Mouse (Mus musculus) kidney, adult 2 months (tissue): Measurements from ENCODE around the gene Flvcr2. TPM values are rescaled to one million over a fixed set of nuclear protein-coding genes. Genes with fewer than 3 reads are reported as not detected.
A peak's percentile ranks its signal among the peaks of the same experiment; 100 is the strongest.

Experiments
- DNase-seq: peaks from one replicate; pipeline ENCODE4 v3.0.0; 2021
- H3K27ac ChIP-seq: fragments of 200-500 bp; 2 replicates; pipeline ENCODE4 v1.5.1; 2012; ENCODE audit warnings: low read depth, low read length, control low read depth, inconsistent platforms; ENCODE audit not compliant: insufficient read depth
- H3K27me3 ChIP-seq: fragments of 200-500 bp; replicated peaks from 2 replicates; pipeline ENCODE4 v1.6.1; 2012; ENCODE audit warnings: mild to moderate bottlenecking, moderate library complexity, low read length, inconsistent platforms; ENCODE audit not compliant: control insufficient read depth, insufficient read depth
- H3K36me3 ChIP-seq: fragments of 200-500 bp; 2 replicates; pipeline ENCODE4 v1.6.1; 2012; ENCODE audit warnings: mild to moderate bottlenecking, moderate library complexity, low read length, inconsistent platforms; ENCODE audit not compliant: control insufficient read depth, insufficient read depth
- H3K4me1 ChIP-seq: fragments of 200-500 bp; 2 replicates; pipeline ENCODE4 v1.6.1; 2011; ENCODE audit warnings: low read length; ENCODE audit not compliant: control insufficient read depth, insufficient read depth
- H3K4me3 ChIP-seq: fragments of 200-500 bp; 2 replicates; pipeline ENCODE4 v1.5.1; 2011; ENCODE audit warnings: mild to moderate bottlenecking, low read depth, low read length, control low read depth; ENCODE audit not compliant: insufficient read depth
- CTCF ChIP-seq: fragments of 200-500 bp; conservative IDR thresholded peaks from 2 replicates; pipeline ENCODE4 v1.5.1; 2011; ENCODE audit warnings: low read depth, mild to moderate bottlenecking, control low read depth, low read length, moderate library complexity, mixed read lengths; ENCODE audit not compliant: insufficient read depth, insufficient read length
- POLR2A ChIP-seq: fragments of 200-500 bp; IDR thresholded peaks from one replicate; pipeline ENCODE4 v1.6.1; 2011; ENCODE audit warnings: low read depth, low read length, control low read depth
- WGBS: fragments of 180-500 bp; shearing (Covaris S2); methylation state at CpG from one replicate; pipeline ENCODE4 v1.1.7; 2018; 5-methylcytosine and 5-hydroxymethylcytosine counted together
- polyA plus RNA-seq: library from polyadenylated mRNA; depleted of rRNA; stranded (reverse); fragments of >200 nt; gene quantifications from 2 replicates; pipeline ENCODE4 v1.2.3, GENCODE M21; 2012

Gene Flvcr2
- polyA plus RNA-seq, 1 experiment = 23.1 TPM

DNA sequence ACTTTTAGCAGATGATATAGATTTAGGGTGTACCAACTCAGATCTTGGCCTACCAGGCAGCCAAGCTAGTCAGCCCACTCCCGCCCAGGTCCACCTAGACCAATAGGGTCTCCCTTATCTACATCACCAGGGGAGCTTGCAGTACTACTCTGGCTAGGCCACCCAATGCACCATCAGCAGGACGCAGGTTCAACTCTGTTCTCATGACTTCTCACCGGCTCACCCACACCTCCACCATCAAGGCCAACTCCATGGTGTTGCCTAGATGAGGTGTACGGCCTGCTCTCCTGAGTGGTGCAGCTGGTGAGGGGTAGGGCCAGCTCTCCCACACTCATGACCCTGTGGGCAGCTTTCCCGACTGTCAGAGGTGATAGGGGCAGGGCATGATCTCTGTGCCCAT lies 32.2 kb upstream of the Flvcr2 start:
- 95% methylated on average over 5 of the region's 5 CpGs for WGBS
- H3K27ac ChIP-seq = no peak overlapping the region
- no peak overlapping the region for H3K4me3 ChIP-seq
- DNase-seq = no peak
- no peak for TF ChIP-seq CTCF
- no peak for TF ChIP-seq POLR2A
- H3K27me3 ChIP-seq = no peaks in the 10 kb centered on the region
- H3K36me3 ChIP-seq = no peaks in the 10 kb centered on the region
- no peaks in the 10 kb centered on the region for H3K4me1 ChIP-seq

DNA sequence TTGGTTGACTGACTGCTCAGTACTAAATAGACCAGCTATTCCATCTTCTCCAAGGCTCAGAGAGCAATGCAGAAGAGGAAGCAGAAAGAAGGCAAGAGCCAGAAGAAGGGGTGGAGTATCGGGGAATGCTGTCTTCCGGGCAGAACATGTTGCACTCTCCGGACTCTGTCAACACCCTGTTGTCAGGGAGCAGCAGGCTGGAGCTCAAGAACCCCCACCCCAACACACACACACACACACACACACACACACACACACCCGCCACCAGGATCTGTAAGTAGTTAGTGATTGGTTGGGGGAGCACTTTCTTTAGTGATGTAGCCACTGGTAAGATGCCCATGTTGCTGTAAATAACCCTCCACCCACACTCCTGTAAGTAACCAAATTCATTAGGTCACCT lies 21.0 kb upstream of the Flvcr2 start:
- WGBS = 83% methylated on average over 4 of the region's 4 CpGs
- H3K27me3 ChIP-seq = no peaks in the 10 kb centered on the region; the same call in 1 of the 2 replicates
- no peak for DNase-seq
- H3K36me3 ChIP-seq = no peaks in the 10 kb centered on the region
- H3K4me3 ChIP-seq = no peak overlapping the region
- H3K27ac ChIP-seq = no peak overlapping the region
- no peak for TF ChIP-seq POLR2A
- no peak for TF ChIP-seq CTCF
- no peaks in the 10 kb centered on the region for H3K4me1 ChIP-seq

DNA sequence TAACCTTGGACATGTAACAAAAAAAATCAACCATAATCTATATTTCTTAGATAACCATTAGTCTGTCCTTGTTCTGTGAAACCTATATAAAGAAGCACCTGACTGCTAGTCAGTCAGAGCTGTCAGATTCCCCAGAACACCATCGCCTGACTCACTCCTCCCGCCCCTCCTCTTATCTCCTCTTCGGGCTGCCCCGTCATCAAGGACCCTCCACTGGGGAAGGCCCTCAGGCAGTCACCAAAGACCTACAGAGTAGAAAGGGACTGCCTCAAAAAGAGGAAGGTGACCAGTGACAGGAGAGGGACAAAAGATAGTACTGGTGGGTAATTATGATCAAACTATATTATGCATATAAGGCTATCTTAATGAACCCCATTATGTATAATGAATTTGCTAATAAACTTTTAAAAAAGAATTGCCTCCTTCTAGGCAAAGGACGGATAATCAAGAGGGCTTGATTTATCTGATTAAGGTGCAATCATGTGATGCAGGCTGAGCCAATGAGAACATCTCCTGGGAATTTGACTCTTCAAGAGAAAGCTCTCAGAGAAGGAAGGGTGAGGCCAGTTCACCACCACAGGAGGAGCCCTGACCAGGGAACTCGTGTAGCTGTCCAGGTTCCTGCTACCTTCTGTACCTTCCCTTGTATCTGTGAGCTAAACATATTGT lies 19.5 kb upstream of the Flvcr2 start:
- 67% methylated on average over 6 of the region's 6 CpGs for WGBS
- H3K4me1 ChIP-seq = no peaks in the 10 kb centered on the region
- no peak for TF ChIP-seq POLR2A
- no peak for TF ChIP-seq CTCF
- no peak overlapping the region for H3K27ac ChIP-seq
- no peak for DNase-seq
- no peaks in the 10 kb centered on the region for H3K27me3 ChIP-seq
- H3K36me3 ChIP-seq = no peaks in the 10 kb centered on the region
- H3K4me3 ChIP-seq = no peak overlapping the region

DNA sequence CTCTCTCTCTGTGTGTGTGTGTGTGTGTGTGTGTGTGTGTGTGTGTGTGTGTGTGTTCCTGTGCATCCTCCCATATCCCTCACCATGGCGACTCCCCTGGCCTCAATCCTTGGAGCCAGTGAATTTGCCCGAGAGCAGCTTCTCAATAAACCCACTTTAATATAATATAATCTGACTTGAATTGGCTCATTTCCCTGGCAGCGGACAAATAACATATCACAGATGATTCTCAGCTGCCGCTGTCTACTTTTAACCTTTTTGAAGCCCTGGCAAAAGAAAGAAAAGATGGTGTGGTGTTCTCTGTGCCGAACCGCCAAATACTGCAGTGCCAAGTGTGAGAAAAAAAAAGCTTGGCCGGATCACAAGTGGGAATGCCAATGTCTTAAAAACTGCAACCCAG lies 18.2 kb upstream of the Flvcr2 start:
- H3K27ac ChIP-seq = no peak overlapping the region
- H3K4me1 ChIP-seq = no peaks in the 10 kb centered on the region
- H3K4me3 ChIP-seq = no peak overlapping the region
- H3K27me3 ChIP-seq = no peaks in the 10 kb centered on the region
- no peak for DNase-seq
- 71% methylated on average over 7 of the region's 7 CpGs for WGBS
- TF ChIP-seq CTCF (no peak), POLR2A (no peak)
- H3K36me3 ChIP-seq = no peaks in the 10 kb centered on the region

GRCm38 (mm10) chr12:85729022-85729944 lies 17.1 kb upstream of the Flvcr2 start:
- H3K36me3 ChIP-seq = no peaks in the 10 kb centered on the region
- peak; percentile 97 for TF ChIP-seq CTCF
- no peak for TF ChIP-seq POLR2A
- 32% methylated on average over 17 of the region's 17 CpGs for WGBS
- H3K27me3 ChIP-seq = no peaks in the 10 kb centered on the region
- no peak overlapping the region for H3K27ac ChIP-seq
- no peaks in the 10 kb centered on the region for H3K4me1 ChIP-seq
- DNase-seq = peak; percentile 65
- H3K4me3 ChIP-seq = no peak overlapping the region

GRCm38 (mm10) chr12:85729945-85730290 lies 16.4 kb upstream of the Flvcr2 start:
- WGBS = 52% methylated on average over 6 of the region's 6 CpGs
- no peaks in the 10 kb centered on the region for H3K27me3 ChIP-seq
- DNase-seq = no peak
- no peaks in the 10 kb centered on the region for H3K4me1 ChIP-seq
- H3K36me3 ChIP-seq = no peaks in the 10 kb centered on the region
- TF ChIP-seq POLR2A (no peak), CTCF (no peak)
- no peak overlapping the region for H3K27ac ChIP-seq
- H3K4me3 ChIP-seq = no peak overlapping the region

GRCm38 (mm10) chr12:85736203-85736602 lies 10.1 kb upstream of the Flvcr2 start:
- no peak overlapping the region for H3K27ac ChIP-seq
- no peak overlapping the region for H3K4me3 ChIP-seq
- TF ChIP-seq POLR2A (no peak), CTCF (no peak)
- H3K36me3 ChIP-seq = no peaks in the 10 kb centered on the region
- 67% methylated on average over 2 of the region's 2 CpGs for WGBS
- no peaks in the 10 kb centered on the region for H3K4me1 ChIP-seq
- DNase-seq = peak; percentile 52
- H3K27me3 ChIP-seq = no peaks in the 10 kb centered on the region
